Mouse (Mus musculus) embryonic facial prominence, embryonic 11.5 days (tissue): ENCODE data around the gene Ntn5. TPM values are rescaled to one million over a fixed set of nuclear protein-coding genes. Genes with fewer than 3 reads are reported as not detected.

ENCODE experiments used
- ATAC-seq: fragments of 200-750 bp; cut with Nextera tagmentation; replicated peaks from 2 replicates; pipeline ENCODE4 v1.8.0; 2017; ENCODE audit warnings: low read depth; ENCODE audit not compliant: insufficient number of reproducible peaks, low FRiP score, low TSS enrichment
- DNase-seq: peaks from one replicate; pipeline ENCODE4 v3.0.0-alpha.2; 2015; ENCODE audit warnings: low spot score
- H3K27ac ChIP-seq: fragments of 300-500 bp; sonication (generic); replicated peaks from 2 replicates; pipeline ENCODE4 v1.5.1; 2014; ENCODE audit warnings: mild to moderate bottlenecking, low read depth, low read length, control low read depth
- H3K27me3 ChIP-seq: fragments of 300-500 bp; sonication (generic); 2 replicates; pipeline ENCODE4 v1.6.1; 2014; ENCODE audit warnings: mild to moderate bottlenecking, low read length, moderate library complexity, mixed read lengths; ENCODE audit not compliant: control insufficient read depth, insufficient read depth
- H3K36me3 ChIP-seq: fragments of 300-500 bp; sonication (generic); replicated peaks from 2 replicates; pipeline ENCODE4 v1.6.1; 2014; ENCODE audit warnings: low read depth, mild to moderate bottlenecking, low read length, moderate library complexity, mixed read lengths; ENCODE audit not compliant: control insufficient read depth, insufficient read depth
- H3K4me1 ChIP-seq: fragments of 300-500 bp; sonication (generic); 2 replicates; pipeline ENCODE4 v1.6.1; 2014; ENCODE audit warnings: low read length, mixed read lengths; ENCODE audit not compliant: control insufficient read depth, insufficient read depth
- H3K4me2 ChIP-seq: fragments of 300-500 bp; sonication (generic); 2 replicates; pipeline ENCODE4 v1.6.1; 2014; ENCODE audit warnings: low read depth, mild to moderate bottlenecking, control low read depth, low read length, moderate library complexity
- H3K4me3 ChIP-seq: fragments of 300-500 bp; sonication (generic); 2 replicates; pipeline ENCODE4 v1.5.1; 2014; ENCODE audit warnings: low read depth, low read length, control low read depth
- H3K9ac ChIP-seq: fragments of 300-500 bp; sonication (generic); replicated peaks from 2 replicates; pipeline ENCODE4 v1.6.1; 2014; ENCODE audit warnings: mild to moderate bottlenecking, control low read depth, low read length
- H3K9me3 ChIP-seq: fragments of 300-500 bp; sonication (generic); replicated peaks from 2 replicates; pipeline ENCODE4 v1.6.1; 2016; ENCODE audit warnings: mild to moderate bottlenecking, low read length, inconsistent platforms, mixed read lengths; ENCODE audit not compliant: control insufficient read depth
- WGBS: fragments of 180-500 bp; shearing (Covaris S2); extraction: QIAGEN DNeasy Blood & Tissue Kit; methylation state at CpG from one replicate; pipeline ENCODE4 v1.1.7; 2014; 5-methylcytosine and 5-hydroxymethylcytosine counted together
- polyA plus RNA-seq: library from polyadenylated mRNA; unstranded; fragments of >200 nt; fragmentation: Nextera tagmentation; extraction: Ambion mirVana; gene quantifications from 2 replicates; pipeline ENCODE4 v1.2.1, GENCODE M21; 2014

Gene Ntn5
- polyA plus RNA-seq, 1 experiment from 2014 or later, result 0.25 TPM

DNA sequence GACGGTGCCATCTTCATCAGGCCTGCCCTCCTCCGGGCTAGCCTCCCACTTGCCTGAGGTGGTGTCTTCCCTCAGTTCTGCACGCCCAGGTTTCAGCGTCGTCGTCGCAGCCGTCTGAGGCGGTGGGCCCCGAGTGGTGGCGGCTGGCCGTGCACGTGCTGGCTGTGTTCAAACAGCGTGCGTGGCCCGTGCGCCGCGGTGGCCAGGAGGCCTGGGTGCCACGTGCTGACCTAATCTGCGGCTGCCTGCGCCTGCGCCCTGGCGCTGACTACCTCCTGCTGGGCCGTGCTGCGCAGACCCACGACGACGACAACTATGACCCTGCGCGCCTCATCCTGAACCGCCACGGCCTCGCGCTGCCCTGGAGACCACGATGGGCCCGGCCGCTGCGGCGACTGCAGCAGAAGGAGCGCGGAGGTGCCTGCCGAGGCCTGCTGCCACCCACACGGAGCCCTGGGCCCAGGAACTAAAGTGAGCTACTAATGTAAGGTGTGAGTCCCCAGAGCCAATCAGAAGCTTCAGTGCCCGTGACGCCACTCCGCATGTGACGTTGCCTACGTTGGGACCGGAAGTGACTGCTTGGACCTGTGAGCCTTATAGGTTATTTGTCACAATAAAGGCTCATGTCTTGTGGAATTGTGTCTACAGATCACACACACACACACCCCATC lies 10.2 kb downstream of the Ntn5 start, which contains the start of gene Sec1:
Gene Sec1, minus strand, starts transcription at position 482 of the 671 bp plus-strand sequence.
- no peaks in the 10 kb centered on the region for H3K36me3 ChIP-seq
- no peaks in the 10 kb centered on the region for H3K4me1 ChIP-seq
- H3K27me3 ChIP-seq, result peaks cover 7% of the 10 kb centered on the region
- H3K9ac ChIP-seq, result no peak within 1 kb of the TSS
- no peak within 1 kb of the TSS; the same call in 1 of the 2 replicates for H3K4me2 ChIP-seq
- H3K9me3 ChIP-seq, result no peaks in the 10 kb centered on the region
- no peak within 1 kb of the TSS for H3K4me3 ChIP-seq
- H3K27ac ChIP-seq, result peak within 1 kb of the TSS; percentile 49; the same call in 1 of the 2 replicates
- ATAC-seq (no peak), DNase-seq (no peak)
- WGBS, result 83% methylated on average over 50 of the region's 50 CpGs

DNA sequence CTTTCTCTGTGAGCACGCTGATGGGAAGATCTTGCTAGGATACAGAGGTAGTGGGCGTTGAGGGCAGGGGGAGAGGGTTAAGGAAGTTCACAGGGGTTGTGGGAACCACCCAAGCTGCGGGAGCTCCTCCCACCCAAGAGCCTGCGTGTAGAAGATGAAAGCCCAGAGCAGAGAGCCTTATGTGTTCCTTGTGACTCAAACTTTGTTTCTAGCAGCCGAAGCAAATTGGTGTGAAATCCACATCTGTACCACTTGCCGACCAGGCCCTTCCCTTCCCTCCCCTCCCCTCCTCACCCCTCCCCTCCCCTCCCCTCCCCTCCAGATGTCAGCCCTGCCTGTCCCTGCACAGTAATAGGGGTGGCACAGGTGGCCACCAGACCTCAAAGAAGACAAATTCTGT lies 11.3 kb downstream of the Ntn5 start:
- WGBS, result 21% methylated on average over 6 of the region's 6 CpGs
- peak; percentile 68 for DNase-seq
- Histone ChIP-seq H3K27ac (0 out of 2 replicates have a peak overlapping the region, but pooled peaks have one; percentile 49), H3K27me3 (peaks cover 14% of the 10 kb centered on the region), H3K36me3 (no peaks in the 10 kb centered on the region), H3K4me1 (no peaks in the 10 kb centered on the region), H3K4me3 (no peak overlapping the region), H3K9ac (no peak overlapping the region), H3K4me2 (no peak overlapping the region; the same call in 1 of the 2 replicates), H3K9me3 (no peaks in the 10 kb centered on the region)
- peak; percentile 30; the same call in 1 of the 2 replicates for ATAC-seq

- Histone ChIP-seq H3K4me2 (no peak overlapping the region), H3K36me3 (no peaks in the 10 kb centered on the region), H3K27ac (no peak overlapping the region), H3K4me3 (no peak overlapping the region), H3K9ac (no peak overlapping the region), H3K4me1 (peaks cover 3% of the 10 kb centered on the region; the same call in 1 of the 2 replicates), H3K27me3 (peaks cover 19% of the 10 kb centered on the region), H3K9me3 (no peaks in the 10 kb centered on the region)
- WGBS, result 85% methylated on average over 7 of the region's 7 CpGs
- ATAC-seq (no peak), DNase-seq (no peak)
Measured at GRCm38 (mm10) chr7:45697894-45698293, 14.1 kb downstream of the Ntn5 start.

DNA sequence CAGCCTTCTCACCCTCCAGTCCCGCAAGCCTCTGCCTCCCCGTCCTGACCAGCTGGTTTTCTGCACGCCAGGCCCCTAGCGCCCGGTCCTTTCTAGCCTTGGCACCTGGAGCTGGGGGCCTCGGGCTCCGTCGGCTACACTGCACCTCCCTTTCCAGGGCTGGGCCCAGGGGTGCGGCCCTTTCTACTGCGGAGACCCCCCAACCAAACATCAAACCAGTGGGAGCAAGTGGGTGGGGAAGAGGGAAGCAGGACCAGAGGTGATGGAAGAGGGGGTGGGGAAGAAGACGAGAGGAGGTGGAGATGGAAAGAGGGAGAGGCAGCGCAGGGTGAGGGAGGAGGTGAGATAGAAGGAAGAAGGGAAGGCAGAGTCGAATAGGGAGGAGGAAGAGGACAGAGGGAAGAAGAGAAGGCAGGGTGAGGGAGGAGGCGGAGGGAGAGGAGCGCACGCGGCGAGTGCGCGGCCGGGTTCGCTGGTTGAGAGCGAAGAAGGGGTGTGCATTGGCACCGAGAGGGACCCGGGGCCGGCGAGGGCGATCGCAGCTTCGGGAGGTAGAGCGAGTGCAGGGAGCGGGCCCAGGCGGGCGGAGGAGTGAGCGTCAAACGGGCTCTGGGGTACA lies 15.8 kb downstream of the Ntn5 start, which contains the start of gene Car11:
Gene Car11, plus strand, starts transcription at position 321 of the 619 bp plus-strand sequence.
- peaks cover 7% of the 10 kb centered on the region for H3K4me1 ChIP-seq
- peak within 1 kb of the TSS; percentile 31 for H3K4me3 ChIP-seq
- H3K9ac ChIP-seq, result peak within 1 kb of the TSS; percentile 51
- no peaks in the 10 kb centered on the region for H3K9me3 ChIP-seq
- H3K4me2 ChIP-seq, result peak within 1 kb of the TSS; percentile 72
- H3K27ac ChIP-seq, result no peak within 1 kb of the TSS
- no peaks in the 10 kb centered on the region for H3K36me3 ChIP-seq
- ATAC-seq (no peak), DNase-seq (no peak)
- H3K27me3 ChIP-seq, result peaks cover 19% of the 10 kb centered on the region
- 1% methylated on average over 35 of the region's 36 CpGs for WGBS

DNA sequence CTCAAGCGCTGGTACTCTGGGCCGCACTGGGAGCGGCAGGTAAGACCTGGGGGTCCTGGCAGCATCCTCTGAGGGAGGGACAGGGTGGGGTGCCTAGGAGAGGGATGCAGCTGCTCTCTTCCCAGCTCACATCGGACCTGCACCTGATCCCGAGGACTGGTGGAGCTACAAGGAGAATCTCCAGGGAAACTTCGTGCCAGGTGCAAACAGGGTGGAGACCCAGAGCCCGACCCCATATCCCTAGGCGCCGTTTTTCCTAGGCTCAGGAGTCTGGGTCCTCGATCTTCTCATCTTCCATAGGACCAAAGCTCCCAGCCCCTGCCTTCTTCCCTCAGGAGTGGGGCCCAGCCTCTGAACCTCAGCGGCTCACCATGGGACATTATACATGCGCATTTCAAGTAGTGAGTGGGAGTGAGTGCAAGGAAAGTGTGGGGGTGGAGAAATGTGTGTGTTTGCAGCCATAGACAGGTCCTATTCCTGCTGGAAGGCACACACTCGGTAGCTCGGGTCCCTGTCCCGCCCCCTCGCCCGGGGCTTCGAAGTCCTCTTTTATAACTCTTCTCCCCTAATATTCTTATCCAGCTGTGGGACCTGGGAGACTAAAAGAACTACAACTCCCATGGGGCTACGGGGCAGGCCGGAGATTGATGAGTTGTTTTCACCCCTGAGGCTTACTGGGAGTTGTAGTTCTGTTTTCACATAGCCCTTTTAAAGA lies 16.6 kb downstream of the Ntn5 start:
- DNase-seq, result peak; percentile 90
- peak overlapping the region; percentile 72 for H3K4me2 ChIP-seq
- H3K27ac ChIP-seq, result no peak overlapping the region
- 1% methylated on average over 20 of the region's 20 CpGs for WGBS
- peak overlapping the region; percentile 51 for H3K9ac ChIP-seq
- peaks cover 7% of the 10 kb centered on the region for H3K4me1 ChIP-seq
- H3K9me3 ChIP-seq, result no peaks in the 10 kb centered on the region
- H3K36me3 ChIP-seq, result no peaks in the 10 kb centered on the region
- peak overlapping the region; percentile 31 for H3K4me3 ChIP-seq
- no peak for ATAC-seq
- H3K27me3 ChIP-seq, result peaks cover 19% of the 10 kb centered on the region

- DNase-seq, result no peak
- Histone ChIP-seq H3K36me3 (no peaks in the 10 kb centered on the region), H3K9ac (peak overlapping the region; percentile 41; the same call in 1 of the 2 replicates), H3K4me2 (peak overlapping the region; percentile 25), H3K9me3 (no peaks in the 10 kb centered on the region), H3K27ac (no peak overlapping the region), H3K4me3 (0 out of 2 replicates have a peak overlapping the region, but pooled peaks have one; percentile 17), H3K27me3 (peaks cover 19% of the 10 kb centered on the region), H3K4me1 (peaks cover 7% of the 10 kb centered on the region)
- WGBS, result 31% methylated on average over 11 of the region's 11 CpGs
- no peak for ATAC-seq
Measured at GRCm38 (mm10) chr7:45701072-45701471, 17.2 kb downstream of the Ntn5 start.

DNA sequence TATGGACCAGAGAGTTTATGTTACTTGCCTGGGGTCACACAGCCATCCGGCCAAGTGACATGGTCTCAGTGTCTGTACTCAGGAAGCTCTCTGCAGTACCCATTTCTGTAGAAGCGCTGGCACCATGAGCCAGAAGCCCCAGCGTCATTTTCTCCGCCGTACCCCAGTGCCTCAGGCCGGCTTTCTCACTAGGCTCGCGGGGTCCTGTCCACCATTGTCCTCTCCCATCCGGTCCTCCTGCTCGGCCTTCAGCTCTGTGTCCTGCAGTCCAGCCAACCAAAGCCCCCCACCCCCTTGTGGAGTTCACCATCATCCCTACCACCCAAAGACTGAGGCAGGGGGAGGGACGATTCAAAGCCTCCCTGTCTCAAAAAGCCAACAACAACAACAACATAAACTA lies 17.8 kb downstream of the Ntn5 start:
- Histone ChIP-seq H3K4me2 (no peak overlapping the region), H3K27ac (no peak overlapping the region), H3K9ac (no peak overlapping the region), H3K27me3 (peaks cover 19% of the 10 kb centered on the region), H3K4me3 (no peak overlapping the region), H3K36me3 (no peaks in the 10 kb centered on the region), H3K4me1 (peaks cover 7% of the 10 kb centered on the region), H3K9me3 (no peaks in the 10 kb centered on the region)
- WGBS, result 80% methylated on average over 11 of the region's 11 CpGs
- DNase-seq (no peak), ATAC-seq (no peak)
